Mouse (Mus musculus) heart, postnatal 4 days (tissue): ENCODE measurements at regions not wholly inside any gene's neighbourhood (a gene's known extent, or its start where the extent isn't known, plus 50 kb on each side); places are given as distances from the start of the nearest gene placed in this dataset.
"Not testable (repeated sequence)": the region's sequence is repeated elsewhere in the genome, so short reads cannot be mapped to it uniquely, and the experiment has no call there.

Source experiments
- DNase-seq: peaks from one replicate; pipeline ENCODE4 v3.0.0; 2021

- no peak for DNase-seq
Measured at GRCm38 (mm10) chr11:12589757-12590373, 125.1 kb upstream of the Cobl start.

- DNase-seq = not testable (repeated sequence)
Measured at GRCm38 (mm10) chr11:12584851-12585680, 120.3 kb upstream of the Cobl start.

- peak; percentile 29 for DNase-seq
Measured at GRCm38 (mm10) chr11:12578999-12579576, 114.3 kb upstream of the Cobl start.

DNA sequence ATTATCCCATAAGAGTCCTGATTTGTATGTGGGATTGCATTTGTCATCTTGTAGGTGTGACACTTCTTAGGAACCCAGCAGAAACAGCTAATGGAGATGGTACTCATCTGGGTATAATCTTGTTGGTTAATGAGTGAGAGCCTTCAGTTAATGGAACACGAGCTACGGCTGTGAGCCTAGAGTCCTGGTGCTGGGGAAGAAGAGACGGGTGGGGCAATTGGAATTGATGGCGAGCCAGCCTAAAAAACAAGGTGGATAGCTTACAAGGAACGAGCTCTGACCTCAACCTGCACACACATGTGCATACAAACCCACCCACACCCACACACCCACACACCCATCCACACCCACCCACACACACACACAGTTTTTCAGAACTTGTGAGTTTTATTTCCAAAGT lies 94.9 kb upstream of the Cobl start:
- DNase-seq = no peak

DNA sequence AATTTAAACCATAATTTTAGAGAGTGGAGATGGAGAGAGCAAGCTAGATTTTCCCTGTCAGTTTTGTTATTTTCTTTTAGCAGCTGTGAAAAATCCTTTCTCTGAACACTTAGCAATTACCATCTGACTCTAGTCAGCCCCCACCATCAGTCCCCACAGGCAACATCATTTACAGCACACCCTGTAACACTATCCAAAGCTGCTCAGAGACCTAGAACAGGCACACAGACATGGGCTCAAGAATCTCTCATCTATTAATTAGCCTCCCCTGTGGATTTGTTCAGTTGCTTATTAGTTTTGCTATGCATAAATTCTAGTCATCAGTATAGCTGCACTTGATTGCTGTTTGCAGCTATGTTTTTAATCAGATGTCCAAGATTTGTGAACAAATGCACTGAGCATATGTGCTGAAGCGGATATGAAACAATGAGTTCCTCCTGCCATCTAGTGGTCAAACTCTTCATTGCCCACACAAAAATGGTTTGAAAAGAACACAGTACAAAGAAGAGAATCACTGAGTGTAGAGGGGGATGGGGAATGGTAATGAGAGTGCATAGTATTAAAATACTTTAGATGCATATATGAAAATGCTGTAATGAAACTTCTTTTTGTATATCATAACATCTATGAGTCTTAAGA lies 94.4 kb upstream of the Cobl start:
- peak; percentile 19 for DNase-seq

DNA sequence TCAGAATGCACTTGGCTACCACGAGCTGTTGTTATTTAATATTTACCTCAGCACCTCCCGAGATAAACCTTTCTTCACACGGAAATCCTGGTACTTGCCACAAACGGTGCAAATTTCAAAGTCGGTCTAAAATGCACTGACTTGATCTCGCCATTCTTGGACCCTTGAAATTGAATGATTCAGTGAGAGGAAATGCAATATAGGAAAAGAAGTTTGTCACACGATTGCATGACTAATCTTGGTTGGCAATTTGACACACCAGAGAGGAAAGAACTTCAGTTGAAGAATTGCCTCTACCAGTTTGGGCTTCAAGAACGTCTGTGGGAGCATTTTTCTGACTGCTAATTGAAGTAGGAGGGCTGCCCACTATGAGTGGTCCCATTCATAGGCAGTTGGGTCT lies 93.4 kb upstream of the Cobl start:
- DNase-seq = no peak

DNA sequence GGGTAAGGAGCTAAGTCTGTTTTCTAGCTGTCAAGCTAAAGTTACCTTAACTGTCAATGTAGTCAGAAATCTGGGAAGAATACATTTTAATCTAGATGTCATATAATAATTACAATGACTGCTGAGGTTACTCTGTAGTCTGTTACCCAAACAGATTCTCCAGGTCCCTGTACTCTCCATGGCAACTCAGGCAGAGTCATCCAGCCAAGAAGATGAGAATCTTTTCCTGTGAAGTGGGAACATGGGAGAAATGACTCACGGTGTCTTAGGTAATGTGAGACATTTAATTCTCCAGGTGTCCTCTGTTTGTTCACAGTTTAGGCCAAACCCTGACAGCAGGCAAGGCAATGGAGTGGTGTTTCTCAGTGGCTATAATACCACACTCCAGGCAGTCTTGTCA lies 81.0 kb upstream of the Cobl start:
- DNase-seq = no peak

DNA sequence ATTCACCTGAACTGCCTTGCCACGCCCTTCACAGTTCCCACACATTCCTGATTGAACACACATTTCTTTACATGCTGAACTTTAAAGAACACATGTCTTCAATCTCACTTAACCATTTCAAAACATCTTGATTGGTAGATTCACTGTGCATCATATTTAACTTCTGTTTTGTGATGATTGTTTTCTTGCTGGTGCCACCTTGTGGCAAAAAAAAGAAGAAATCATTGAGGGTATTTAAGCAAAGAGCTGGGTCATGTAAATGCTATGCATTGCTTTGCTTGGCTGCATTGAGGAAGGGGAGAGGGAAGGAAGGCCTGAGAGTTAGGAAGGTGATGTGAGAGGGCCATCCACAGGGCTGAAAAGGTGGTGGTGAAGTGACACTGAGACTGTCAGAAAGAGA lies 78.3 kb upstream of the Cobl start:
- DNase-seq = no peak

- DNase-seq = peak; percentile 16
Measured at GRCm38 (mm10) chr11:12540333-12540870, 75.6 kb upstream of the Cobl start.

GRCm38 (mm10) chr11:12535063-12535462 lies 70.3 kb upstream of the Cobl start:
- no peak for DNase-seq

GRCm38 (mm10) chr11:12532288-12532687 lies 67.5 kb upstream of the Cobl start:
- peak; percentile 29 for DNase-seq

GRCm38 (mm10) chr11:12522063-12522462 lies 57.3 kb upstream of the Cobl start:
- DNase-seq = not testable (repeated sequence)

- DNase-seq = no peak
Measured at GRCm38 (mm10) chr11:12521286-12521685, 56.5 kb upstream of the Cobl start.

GRCm38 (mm10) chr11:12516374-12516773 lies 51.6 kb upstream of the Cobl start:
- DNase-seq = no peak
